Mouse (Mus musculus): ENCODE measurements around the gene Sar1b.
"Not testable (repeated sequence)": the region's sequence is repeated elsewhere in the genome, so short reads cannot be mapped to it uniquely, and the experiment has no call there.

Sar1b gene

DNA sequence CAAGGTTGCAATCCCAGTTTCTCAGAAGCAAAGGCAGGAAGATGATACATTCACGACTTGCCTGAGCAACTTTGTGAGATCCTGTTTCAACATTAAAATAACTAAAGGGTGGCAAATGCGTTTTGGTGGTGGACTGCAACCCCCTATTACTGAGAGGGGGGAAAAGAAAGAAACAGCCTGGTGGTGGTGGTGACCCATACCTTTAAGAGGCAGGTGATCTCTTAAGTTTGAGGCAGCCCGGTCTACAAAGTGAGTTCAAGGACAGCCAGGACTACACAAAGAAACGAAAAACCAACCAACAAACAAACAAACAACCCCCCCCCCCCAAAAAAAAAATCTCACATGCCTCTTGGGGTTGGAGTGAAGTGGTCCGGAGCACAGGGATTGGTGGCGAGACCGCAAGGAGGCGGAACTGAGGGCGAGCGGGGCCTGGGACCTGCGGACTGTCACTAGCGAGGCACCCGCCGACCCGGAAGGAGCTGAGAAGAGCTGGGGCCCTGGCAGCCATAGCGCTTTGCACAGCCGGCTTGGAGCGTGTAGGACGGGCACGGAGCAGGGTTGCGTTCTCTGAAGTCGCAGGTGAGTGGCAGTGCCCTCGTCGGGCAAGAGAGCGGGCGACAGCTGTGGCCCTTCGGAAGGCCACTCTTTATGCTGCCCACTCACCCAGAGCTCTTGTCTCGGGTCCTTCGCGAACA lies at the start of gene Sar1b, which contains the start of gene Sec24a:
Gene Sar1b, plus strand, starts transcription at position 475 of the 695 bp plus-strand sequence.
Gene Sec24a, minus strand, starts transcription at position 422 of the 695 bp plus-strand sequence.
- peak; percentile 62 for DNase-seq (ENCODE audit: low spot score)

DNA sequence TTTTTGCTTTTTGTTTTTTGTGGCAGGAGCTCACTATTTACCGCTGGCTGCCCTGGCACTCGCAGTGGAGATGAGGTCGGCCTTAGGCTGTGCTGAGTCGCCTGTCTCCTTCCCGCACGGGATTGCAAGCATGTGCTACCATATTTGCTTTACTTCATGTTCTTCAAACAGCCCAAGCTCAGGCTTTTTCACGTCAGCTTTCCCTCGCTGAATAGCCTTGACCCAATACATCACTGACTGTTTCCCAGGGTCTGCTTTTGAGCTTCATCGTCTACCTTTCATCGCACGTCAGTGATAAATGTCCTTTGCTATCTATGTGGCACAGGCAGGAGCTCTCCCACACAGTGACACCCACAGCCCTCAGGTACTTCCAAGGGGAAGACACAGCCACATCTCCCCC lies 42.4 kb upstream of the Sar1b start:
- DNase-seq (ENCODE audit: low spot score) = no peak

GRCm38 (mm10) chr11:51732883-51733282 lies 30.6 kb upstream of the Sar1b start:
- DNase-seq (ENCODE audit: low spot score) = no peak

- not testable (repeated sequence) for DNase-seq (ENCODE audit: low spot score)
Observed at GRCm38 (mm10) chr11:51734218-51734617, 29.3 kb upstream of the Sar1b start.

DNA sequence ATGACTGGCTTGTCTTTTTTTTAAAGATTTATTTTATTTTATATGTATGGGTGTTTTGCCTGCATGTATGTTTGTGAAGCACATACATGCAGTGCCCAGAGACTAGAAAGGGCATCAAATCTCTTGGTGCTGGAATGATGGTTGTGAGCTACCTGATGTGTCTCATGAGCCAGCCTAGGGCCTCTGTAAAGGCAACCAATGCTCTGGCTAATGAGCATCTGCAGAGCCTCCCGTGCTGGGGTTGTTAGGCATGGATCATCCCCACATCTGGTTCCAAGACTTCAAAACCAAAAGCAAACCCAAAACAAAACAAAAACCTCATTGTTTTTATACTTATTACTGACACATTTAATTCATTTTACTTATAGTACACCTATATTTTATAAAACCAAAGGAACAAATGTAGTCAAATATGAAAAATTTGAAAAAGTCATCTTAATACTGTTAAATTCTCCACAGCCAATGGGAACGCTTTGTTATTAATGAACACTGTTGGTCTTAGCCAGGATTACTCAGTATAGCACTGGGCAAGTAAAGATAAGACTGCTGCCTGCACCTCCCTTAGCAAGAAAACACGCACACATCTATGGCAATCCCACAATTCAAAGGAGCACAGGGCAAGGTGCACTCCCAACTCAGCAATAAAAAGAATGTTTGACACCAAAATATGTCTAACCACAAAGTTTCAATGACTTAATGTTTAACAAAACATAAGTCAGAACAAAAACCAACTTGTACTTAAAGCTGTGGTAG lies 24.7 kb upstream of the Sar1b start:
- no peak for DNase-seq (ENCODE audit: low spot score)

- DNase-seq (ENCODE audit: low spot score) = no peak
Observed at GRCm38 (mm10) chr11:51740701-51741100, 22.8 kb upstream of the Sar1b start.

GRCm38 (mm10) chr11:51746096-51746495 lies 17.4 kb upstream of the Sar1b start:
- no peak for DNase-seq (ENCODE audit: low spot score)

DNA sequence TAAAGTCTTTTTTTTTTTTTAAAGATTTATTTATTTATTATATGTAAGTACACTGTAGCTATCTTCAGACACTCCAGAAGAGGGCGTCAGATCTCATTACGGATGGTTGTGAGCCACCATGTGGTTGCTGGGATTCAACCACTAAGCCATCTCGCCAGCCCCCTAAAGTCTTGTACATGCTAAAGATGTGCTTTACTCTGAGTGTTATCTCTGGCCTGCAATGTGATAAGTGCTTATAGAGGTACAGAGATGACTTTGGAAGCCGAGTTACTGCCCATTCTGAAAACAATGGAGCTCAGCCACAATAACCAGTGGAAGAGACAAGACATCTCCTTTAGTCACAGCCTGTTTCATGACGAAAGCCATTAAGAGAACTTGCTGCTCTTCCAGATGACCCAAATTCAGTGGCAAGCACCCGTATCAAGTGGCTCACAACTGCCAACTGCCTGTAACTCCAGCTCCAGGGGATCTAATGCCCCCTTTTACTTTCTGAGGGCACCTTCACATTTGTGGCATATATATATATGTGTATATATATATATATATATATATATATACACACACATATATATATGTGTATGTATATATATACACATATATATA lies 11.8 kb upstream of the Sar1b start:
- DNase-seq (ENCODE audit: low spot score) = not testable (repeated sequence)

GRCm38 (mm10) chr11:51755621-51756311 lies 7.7 kb upstream of the Sar1b start:
- DNase-seq (ENCODE audit: low spot score) = no peak

DNA sequence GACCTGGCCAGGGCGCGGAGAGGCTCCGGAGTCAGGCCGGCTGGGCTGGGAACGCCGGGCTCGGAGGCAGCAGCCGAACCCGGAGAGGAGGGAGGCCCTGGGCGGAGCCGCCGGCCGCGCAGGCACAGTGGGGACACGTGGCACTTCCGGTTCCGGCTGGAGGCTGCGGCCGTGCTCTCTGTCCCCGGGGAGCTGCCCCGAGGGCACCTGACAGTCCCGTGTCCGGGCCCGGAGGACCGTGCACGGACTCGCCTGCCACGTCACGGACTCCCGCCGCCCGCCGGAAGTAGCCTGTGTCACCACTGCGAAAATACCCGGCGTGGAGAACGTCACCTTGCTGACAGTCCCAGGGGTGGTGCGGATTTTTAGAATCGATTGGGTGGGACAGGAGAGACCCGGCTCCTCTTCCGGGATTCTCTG lies 7.1 kb upstream of the Sar1b start:
- DNase-seq (ENCODE audit: low spot score) = peak; percentile 87

GRCm38 (mm10) chr11:51757023-51757422 lies 6.5 kb upstream of the Sar1b start:
- DNase-seq (ENCODE audit: low spot score) = no peak

- DNase-seq (ENCODE audit: low spot score) = no peak
Observed at GRCm38 (mm10) chr11:51757625-51758024, 5.9 kb upstream of the Sar1b start.

GRCm38 (mm10) chr11:51758207-51758606 lies 5.3 kb upstream of the Sar1b start:
- DNase-seq (ENCODE audit: low spot score) = not testable (repeated sequence)

GRCm38 (mm10) chr11:51759251-51759650 lies 4.2 kb upstream of the Sar1b start:
- DNase-seq (ENCODE audit: low spot score) = no peak

DNA sequence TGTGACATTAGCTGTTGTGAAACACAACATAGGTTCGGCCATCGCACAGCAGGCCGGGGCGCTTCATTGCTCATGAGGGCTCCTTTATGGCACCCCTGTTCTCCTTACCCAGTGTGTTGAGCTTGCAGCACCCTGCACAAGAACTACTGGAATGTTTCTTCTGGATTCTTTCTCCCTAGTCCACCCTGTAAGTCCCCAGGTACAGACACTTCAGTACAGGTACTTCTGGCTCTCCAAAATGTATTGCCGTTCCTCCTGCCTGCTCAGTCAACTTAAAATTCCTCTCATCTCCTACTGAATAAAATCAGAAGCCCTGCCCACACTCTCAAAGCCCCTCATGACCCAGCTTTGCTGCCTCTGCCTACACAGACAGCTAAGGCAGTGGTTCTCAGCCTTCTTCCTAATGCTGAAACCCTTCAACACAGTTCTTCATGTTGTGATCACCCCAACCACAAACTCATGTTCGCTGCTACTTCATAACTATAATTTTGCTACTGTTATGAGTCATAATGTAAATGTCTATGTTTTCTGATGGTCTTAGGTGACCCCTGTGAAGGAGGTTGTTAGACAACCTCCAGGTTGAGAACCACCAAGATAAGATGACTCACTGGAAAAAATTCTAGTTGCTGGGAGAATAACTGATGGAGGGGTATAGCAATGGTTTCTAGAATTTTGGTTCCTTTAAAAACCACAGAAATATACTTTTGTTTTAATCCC lies 3.4 kb upstream of the Sar1b start:
- DNase-seq (ENCODE audit: low spot score) = no peak

DNA sequence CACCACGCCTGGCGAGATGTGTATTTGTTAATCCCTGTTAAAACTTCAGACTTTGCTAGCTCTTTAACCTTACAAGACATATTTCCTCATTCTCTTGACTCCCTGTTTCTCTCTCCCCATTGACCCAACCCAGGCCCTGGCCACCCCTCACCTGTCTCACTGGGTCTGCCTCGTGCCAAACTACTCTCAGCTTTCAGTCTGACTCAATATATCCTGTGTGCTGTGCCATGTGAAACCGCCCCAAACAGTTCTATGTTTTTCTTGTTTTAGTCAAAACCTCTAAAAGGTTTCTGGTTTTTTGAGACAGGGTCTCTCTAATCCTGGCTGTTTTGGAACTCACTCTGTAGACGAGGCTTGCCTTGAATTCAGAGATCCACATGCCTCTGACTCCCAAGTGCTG lies 2.2 kb upstream of the Sar1b start:
- no peak for DNase-seq (ENCODE audit: low spot score)

- DNase-seq (ENCODE audit: low spot score) = no peak
Observed at GRCm38 (mm10) chr11:51763955-51764354, 468 bp downstream of the Sar1b start.

GRCm38 (mm10) chr11:51764816-51765215 lies 1.3 kb downstream of the Sar1b start:
- DNase-seq (ENCODE audit: low spot score) = no peak

DNA sequence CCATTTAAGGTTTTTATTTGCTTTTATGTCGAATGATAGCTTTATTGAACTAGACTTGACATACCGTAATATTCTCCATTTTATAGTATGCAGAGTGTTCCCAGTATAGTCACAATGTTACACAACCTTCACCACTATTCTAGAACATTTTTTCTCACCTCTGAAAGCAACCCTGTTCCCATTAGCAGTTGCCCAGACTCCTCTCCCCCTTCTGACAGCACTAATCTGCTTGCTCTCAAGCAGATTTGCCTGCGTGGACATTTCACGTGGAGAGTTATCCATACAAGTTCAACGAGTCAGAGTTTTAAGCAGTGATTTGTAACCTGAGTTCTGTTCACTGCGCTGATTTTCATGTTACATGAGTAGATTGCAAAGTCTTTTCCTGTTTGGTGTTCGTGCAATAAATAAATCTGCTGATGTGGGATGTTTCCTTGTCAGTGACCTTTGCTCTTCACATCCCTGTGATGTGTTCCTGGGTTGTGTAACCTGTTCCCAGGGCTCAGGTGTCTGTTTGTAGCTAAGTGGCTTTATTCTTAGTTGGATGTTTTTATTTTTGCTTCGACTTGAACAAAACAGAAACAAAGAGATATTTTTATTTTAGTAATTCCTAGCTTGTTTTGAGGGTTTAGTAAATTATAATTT lies 4.2 kb downstream of the Sar1b start:
- DNase-seq (ENCODE audit: low spot score) = no peak

DNA sequence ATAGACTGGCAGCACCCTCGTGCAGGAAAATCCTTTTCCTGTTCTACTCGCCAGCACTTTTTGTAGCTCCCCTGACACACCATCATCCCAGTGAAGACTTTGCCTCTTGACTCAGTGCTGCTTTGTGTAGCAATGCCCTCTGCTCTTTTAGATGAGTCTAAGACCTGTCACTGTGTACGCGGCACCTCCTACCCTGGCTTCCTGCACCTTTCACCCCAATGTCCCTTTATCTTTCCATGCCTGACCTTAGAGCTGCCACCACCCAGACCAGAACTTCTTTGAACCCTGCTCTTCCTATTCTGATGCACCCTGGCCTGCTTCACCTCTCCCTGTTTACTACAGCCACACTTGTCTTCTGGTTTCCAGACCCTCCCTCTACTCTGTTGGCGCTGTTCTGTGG lies 4.8 kb downstream of the Sar1b start:
- no peak for DNase-seq (ENCODE audit: low spot score)

DNA sequence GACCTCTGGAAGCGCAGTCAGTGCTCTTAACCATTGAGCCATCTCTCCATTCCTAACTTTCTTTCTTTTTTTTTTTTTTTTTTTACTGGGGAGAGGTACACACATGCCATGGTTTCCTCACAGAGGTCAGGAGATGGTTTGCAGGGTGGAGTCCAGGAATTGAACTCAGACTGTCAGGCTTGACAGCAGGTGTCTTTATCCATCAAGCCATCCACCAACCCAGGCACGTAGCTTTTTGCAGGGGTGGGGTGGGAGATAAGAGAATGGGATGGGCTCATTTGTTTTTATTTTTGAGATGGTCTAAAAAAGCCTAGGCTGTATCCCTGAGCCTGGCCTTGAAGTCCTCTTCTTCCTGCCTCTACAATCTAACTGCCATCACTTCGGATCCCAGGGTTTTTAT lies 12.0 kb downstream of the Sar1b start:
- no peak for DNase-seq (ENCODE audit: low spot score)

Measured in left cerebral cortex, adult 11 months (tissue).